In genomic region chr6:32586390-32586789, GRCm38 (mm10) we compare ENCODE assay signal across 8 mouse cellular contexts. TPM values are rescaled to one million over a fixed set of nuclear protein-coding genes. Genes with fewer than 3 reads are reported as not detected.
A peak's percentile ranks its signal among the peaks of the same experiment; 100 is the strongest.
DNase-seq lines count a peak whose midpoint lies in the region; ATAC-seq lines count a peak whose summit lies in the region.

No protein-coding gene starts in this region.

- WGBS in heart, embryonic 12.5 days, result 0% methylated on average over 13 of the region's 13 CpGs
- 3% methylated on average over 13 of the region's 13 CpGs for WGBS in liver, embryonic 15.5 days (ENCODE audit: insufficient replicate concordance)

- peak overlapping the region; percentile 97 for H3K4me2 ChIP-seq in heart, embryonic 12.5 days
- 0 out of 2 replicates have a peak overlapping the region, but pooled peaks have one; percentile 70 for H3K4me2 ChIP-seq in liver, embryonic 15.5 days

- H3K9me3 ChIP-seq in heart, embryonic 12.5 days (replicated peaks), result no peaks in the 10 kb centered on the region
- no peaks in the 10 kb centered on the region for H3K9me3 ChIP-seq in liver, embryonic 15.5 days (replicated peaks)

- peak overlapping the region; percentile 97 for H3K9ac ChIP-seq in heart, embryonic 12.5 days
- H3K9ac ChIP-seq in liver, embryonic 15.5 days, result no peak overlapping the region

- peaks cover 37% of the 10 kb centered on the region for H3K4me1 ChIP-seq in heart, embryonic 12.5 days (replicated peaks)
- no peaks in the 10 kb centered on the region; the same call in 1 of the 2 replicates for H3K4me1 ChIP-seq in liver, embryonic 15.5 days (replicated peaks)

- no peak overlapping the region for H3K27ac ChIP-seq in heart, embryonic 12.5 days (ENCODE audit: poor library complexity, severe bottlenecking)
- no peak overlapping the region for H3K27ac ChIP-seq in liver, embryonic 15.5 days (replicated peaks)

- H3K27me3 ChIP-seq in heart, embryonic 12.5 days (replicated peaks), result no peaks in the 10 kb centered on the region
- peaks cover 97% of the 10 kb centered on the region for H3K27me3 ChIP-seq in liver, embryonic 15.5 days

- no peak for ATAC-seq in heart, embryonic 12.5 days (ENCODE audit: insufficient number of reproducible peaks, low FRiP score)
- no peak for ATAC-seq in liver, embryonic 15.5 days (ENCODE audit: insufficient read depth)

- no peaks in the 10 kb centered on the region for H3K36me3 ChIP-seq in heart, embryonic 12.5 days
- H3K36me3 ChIP-seq in liver, embryonic 15.5 days (replicated peaks), result no peaks in the 10 kb centered on the region

- H3K4me3 ChIP-seq in heart, embryonic 12.5 days, result peak overlapping the region; percentile 91
- H3K4me3 ChIP-seq in liver, embryonic 15.5 days (replicated peaks), result peak overlapping the region; percentile 50

- DNase-seq in brain, embryonic 18.5 days (ENCODE audit: low read depth, low spot score), result peak; percentile 49
- peak; percentile 63 for DNase-seq in embryo, embryonic 10 days (ENCODE audit: low spot score)
- DNase-seq in kidney, postnatal 14 days, result peak; percentile 17
- DNase-seq in retina, postnatal 1 day, result peak; percentile 48
- DNase-seq in spleen, postnatal 36 days (ENCODE audit: low spot score in 2 of 2), result no peak
- no peak for DNase-seq in thymus, postnatal 10 days (ENCODE audit: low spot score in 2 of 2)

RNA-seq across cellular contexts. Expression of gene Plxna4, which starts 1.6 kb away (rescaled TPM):
- 9.5 and 10.8 TPM in 2 replicates for polyA plus RNA-seq in heart, embryonic 12.5 days (2016; fragmentation: Nextera tagmentation; extraction: Ambion mirVana)
- 0.26 and 0.29 TPM in 2 replicates for polyA plus RNA-seq in liver, embryonic 15.5 days (2015; fragmentation: Nextera tagmentation; extraction: Ambion mirVana)

Comparison
In these comparisons a context has a peak if more than half of its experiments do, and no peak if none do; other contexts are left out.
1. DNase-seq: peak in brain, embryonic 18.5 days (single experiment), embryo, embryonic 10 days (single experiment), kidney, postnatal 14 days (single experiment) and retina, postnatal 1 day (single experiment); none in spleen, postnatal 36 days (0 of 2) and thymus, postnatal 10 days (0 of 2).